Mouse (Mus musculus): ENCODE measurements around the gene Srsf3. TPM values are rescaled to one million over a fixed set of nuclear protein-coding genes. Genes with fewer than 3 reads are reported as not detected.
A peak's percentile ranks its signal among the peaks of the same experiment; 100 is the strongest.
"Not testable (repeated sequence)": the region's sequence is repeated elsewhere in the genome, so short reads cannot be mapped to it uniquely, and the experiment has no call there.

Srsf3 gene
- total RNA-seq, 2 experiments from 2014 or later, result 506 to 767 TPM

- no peak for ATAC-seq (replicated peaks; ENCODE audit: poor library complexity)
These were observed 15.7 kb upstream of the Srsf3 start for GRCm38 (mm10) chr17:29016705-29017104.

- ATAC-seq (replicated peaks; ENCODE audit: poor library complexity), result peak; percentile 50
These were observed 14.0 kb upstream of the Srsf3 start for GRCm38 (mm10) chr17:29018292-29018984.

DNA sequence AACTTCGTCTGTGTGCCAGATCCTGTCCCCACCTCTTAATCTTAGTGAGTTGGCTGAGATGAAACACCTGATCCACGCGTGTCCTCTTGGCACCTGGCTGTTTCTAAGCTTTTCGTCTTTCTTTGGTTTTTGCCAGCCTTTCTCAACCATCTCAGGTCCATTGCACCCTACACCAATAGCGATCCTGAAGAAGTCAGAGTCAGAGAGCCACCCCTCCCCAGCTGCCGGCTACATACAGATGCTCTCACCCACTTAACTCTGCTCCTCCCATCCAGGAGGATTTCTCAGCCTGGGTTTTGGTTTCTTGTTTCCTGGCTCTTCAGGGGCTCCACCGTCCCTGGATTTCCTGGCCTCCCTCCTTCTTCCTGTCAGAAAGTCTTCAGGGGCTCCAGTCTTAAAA, 13.0 kb upstream of the Srsf3 start:
- ATAC-seq (replicated peaks; ENCODE audit: poor library complexity), result no peak

DNA sequence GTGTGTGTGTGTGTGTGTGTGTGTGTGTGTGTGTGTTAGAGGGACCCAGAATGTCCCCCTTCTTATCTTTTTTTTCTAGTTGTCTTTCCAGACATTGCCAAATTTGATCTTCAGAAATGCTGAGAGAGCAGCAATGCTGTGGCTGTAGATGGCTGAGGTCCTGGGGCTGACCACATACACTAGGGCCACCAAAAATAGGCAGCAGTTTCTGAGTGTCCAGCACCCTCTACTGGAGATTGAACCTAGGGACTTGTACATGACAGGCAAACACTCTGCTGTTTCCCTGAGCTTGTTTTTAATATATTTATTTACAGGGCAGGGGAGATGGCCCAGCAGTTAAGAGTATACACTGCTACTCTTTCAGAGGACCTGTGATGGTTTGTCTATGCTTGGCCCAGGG, 12.0 kb upstream of the Srsf3 start:
- no peak for ATAC-seq (replicated peaks; ENCODE audit: poor library complexity)

DNA sequence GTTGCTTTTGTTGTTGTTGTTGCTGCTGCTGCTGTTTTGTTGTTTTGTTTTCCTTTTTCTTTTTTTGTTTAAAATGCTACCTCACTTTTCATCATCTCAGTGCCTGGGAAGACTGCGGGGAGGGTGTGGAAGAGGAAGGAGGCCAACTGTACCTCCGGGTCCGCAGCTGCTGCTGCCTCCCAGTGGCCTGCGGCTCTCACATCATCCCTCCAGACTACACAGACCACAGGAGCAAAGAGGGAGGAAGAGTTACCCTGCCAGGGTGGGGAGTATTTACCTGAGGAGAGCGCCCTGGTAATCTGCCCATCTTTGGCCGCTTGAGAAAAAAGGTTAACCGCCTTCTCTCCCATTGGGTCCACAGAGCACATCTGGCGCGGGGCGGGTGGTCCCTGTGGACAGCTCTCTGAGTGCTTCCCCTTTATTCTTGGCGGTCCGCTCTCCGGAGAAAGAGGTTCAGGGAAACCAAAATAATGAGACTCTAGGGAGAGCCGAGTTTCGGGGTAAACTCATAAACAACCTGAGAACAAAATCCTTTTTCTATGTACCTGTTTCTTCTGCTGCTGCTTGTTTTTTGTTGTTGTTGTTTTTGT, 10.1 kb upstream of the Srsf3 start:
- ATAC-seq (replicated peaks; ENCODE audit: poor library complexity), result peak; percentile 76

GRCm38 (mm10) chr17:29023346-29023745, 9.1 kb upstream of the Srsf3 start:
- ATAC-seq (replicated peaks; ENCODE audit: poor library complexity), result no peak

DNA sequence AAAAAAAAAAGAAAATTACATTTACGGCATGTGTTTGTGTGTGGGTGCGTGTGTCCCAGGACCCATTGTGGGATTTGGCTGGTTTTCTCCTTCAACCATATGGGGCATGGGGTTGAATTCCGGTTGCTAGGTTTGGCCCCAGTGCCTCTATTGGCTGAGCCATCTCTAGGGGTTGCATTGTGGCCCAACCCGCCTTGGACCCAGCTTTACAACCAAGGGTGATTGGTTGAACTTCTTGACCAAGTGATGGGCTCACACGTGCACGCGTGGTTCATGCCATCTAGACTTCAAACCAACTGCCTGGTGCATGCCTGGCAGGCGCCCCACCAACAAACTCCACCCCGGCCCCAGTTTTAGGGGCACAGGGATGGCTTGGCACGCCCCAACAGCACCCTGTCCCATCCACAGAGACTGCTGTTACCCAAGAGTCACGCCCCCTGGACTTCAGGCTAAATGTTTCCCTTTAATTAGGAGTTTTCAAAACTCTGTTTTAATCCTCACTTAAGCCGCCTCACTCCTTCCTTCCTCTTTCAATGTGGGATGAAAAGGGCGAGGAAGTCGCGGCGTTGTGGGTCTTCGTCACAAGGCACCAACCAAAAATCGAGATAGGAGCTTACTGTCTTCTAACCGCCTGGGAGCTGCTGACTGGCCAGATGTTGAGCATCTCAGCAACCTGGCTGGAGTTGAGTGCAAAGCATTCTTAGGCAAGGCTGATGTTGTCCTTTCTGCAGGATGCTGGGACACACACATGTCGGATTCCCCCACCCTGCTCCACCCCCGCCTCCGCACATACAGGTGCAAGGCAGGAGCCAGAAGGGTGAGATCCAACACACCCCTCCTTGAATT, 8.2 kb upstream of the Srsf3 start:
- peak; percentile 75 for ATAC-seq (replicated peaks; ENCODE audit: poor library complexity)

DNA sequence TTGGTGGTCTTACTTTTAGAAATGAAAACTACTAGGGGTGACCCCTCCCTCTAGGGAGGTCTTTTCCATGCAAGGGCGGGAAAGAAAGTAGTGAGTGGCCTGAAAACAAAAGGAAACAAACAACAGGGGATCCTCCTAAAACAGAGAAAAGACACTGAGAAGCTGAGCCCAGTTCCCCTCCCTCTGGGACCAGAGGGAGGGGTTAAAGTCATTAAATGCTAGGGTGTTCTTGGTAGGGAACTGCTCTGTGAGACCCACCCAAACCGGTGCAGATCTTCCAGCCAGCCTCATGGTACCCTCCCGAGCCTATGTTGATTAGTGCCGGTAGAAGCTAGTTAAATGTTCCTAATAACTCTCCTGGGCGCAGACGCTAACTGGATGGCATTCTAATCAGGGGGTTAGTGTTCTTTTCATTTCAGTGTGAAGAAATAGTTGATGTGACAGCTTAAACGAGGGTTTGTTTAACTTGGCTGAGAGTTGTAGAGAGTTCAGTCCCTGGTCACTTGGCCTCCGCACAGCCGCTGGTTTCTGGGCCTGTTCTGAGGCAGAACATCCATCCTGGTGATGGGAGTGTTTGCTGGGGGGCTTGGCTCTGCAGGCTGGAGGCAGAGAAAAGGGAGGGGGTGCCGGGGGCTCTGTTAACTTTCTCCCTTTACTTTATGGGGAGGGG, 7.4 kb upstream of the Srsf3 start:
- ATAC-seq (replicated peaks; ENCODE audit: poor library complexity), result no peak

- ATAC-seq (replicated peaks; ENCODE audit: poor library complexity), result no peak
These were observed 5.6 kb upstream of the Srsf3 start for GRCm38 (mm10) chr17:29026652-29027356.

GRCm38 (mm10) chr17:29030321-29031034, 1.9 kb upstream of the Srsf3 start:
- ATAC-seq (replicated peaks; ENCODE audit: poor library complexity), result no peak

DNA sequence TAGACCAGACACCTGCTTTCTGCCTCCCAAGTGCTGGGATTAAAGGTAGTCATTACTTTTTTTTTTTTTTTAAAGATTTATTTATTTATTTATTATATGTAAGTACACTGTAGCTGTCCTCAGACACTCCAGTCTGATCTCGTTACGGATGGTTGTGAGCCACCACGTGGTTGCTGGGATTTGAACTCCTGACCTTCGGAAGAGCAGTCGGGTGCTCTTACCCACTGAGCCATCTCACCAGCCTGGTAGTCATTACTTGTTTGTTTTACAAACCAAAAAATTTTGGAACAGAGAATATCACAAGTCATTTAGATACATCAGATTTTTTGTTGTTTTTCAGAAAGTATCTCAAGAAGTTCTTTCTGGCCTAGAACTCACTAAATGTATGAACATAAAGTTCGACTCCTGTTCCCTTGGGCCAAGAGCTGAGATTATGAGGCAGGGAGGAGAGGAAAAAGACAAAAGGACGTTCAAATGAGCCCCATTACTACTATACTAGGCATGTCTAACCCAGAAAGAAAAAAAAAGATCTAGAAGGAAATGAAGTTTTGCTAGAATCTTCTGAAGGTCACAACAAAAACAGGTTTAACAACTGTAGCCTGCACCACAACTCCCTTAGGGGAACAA, 1.2 kb upstream of the Srsf3 start:
- not testable (repeated sequence) for ATAC-seq (replicated peaks; ENCODE audit: poor library complexity)

GRCm38 (mm10) chr17:29031771-29032273, 606 bp upstream of the Srsf3 start:
- peak; percentile 19 for ATAC-seq (replicated peaks; ENCODE audit: poor library complexity)

GRCm38 (mm10) chr17:29033569-29034061, 1.2 kb downstream of the Srsf3 start:
- ATAC-seq (replicated peaks; ENCODE audit: poor library complexity), result no peak

- no peak for ATAC-seq (replicated peaks; ENCODE audit: poor library complexity)
These were observed 1.8 kb downstream of the Srsf3 start for GRCm38 (mm10) chr17:29034264-29034663.

GRCm38 (mm10) chr17:29035506-29035905, 3.1 kb downstream of the Srsf3 start:
- no peak for ATAC-seq (replicated peaks; ENCODE audit: poor library complexity)

- peak; percentile 56 for ATAC-seq (replicated peaks; ENCODE audit: poor library complexity)
These were observed 6.9 kb downstream of the Srsf3 start for GRCm38 (mm10) chr17:29039351-29039750.

- not testable (repeated sequence) for ATAC-seq (replicated peaks; ENCODE audit: poor library complexity)
These were observed 9.2 kb downstream of the Srsf3 start for GRCm38 (mm10) chr17:29041632-29042031.

GRCm38 (mm10) chr17:29042569-29042968, 10.1 kb downstream of the Srsf3 start:
- 0 out of 2 replicates have a peak, but pooled peaks have one; percentile 15 for ATAC-seq (replicated peaks; ENCODE audit: poor library complexity)

DNA sequence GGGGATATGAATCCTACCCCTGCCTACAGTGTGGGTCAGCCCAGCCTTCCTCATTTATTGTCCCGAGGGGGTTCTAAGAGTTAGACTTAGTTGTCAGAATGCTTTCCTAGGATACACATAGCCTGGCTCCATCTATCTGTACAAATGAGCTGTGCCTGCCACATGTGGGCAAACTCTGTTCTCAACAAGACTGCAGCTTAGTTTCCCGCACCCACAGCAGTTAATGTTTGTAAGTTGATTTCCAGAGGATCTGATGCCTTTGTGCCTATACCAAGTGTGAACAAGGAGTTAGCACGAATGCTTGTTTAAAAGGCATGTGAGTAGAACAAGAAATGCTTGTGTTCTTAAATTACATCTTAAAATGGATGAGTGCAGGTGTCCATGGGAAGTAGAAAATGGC, 11.2 kb downstream of the Srsf3 start:
- ATAC-seq (replicated peaks; ENCODE audit: poor library complexity), result no peak
